Mouse (Mus musculus) heart, adult 2 months (tissue): ENCODE measurements around the gene Odf4.

Source experiments
- CTCF ChIP-seq: fragments of 200-600 bp; IDR thresholded peaks from 2 replicates; pipeline ENCODE4 v1.8.1; 2022; ENCODE audit warnings: antibody characterized with exemption, mild to moderate bottlenecking, moderate library complexity
- POLR2A ChIP-seq: fragments of 200-500 bp; IDR thresholded peaks from 2 replicates; pipeline ENCODE4 v1.6.1; 2011; ENCODE audit warnings: mild to moderate bottlenecking, low read depth, low read length, control low read depth; ENCODE audit not compliant: insufficient read depth

GRCm38 (mm10) chr11:68975601-68976000, 48.7 kb upstream of the Odf4 start:
- TF ChIP-seq CTCF = no peak
- no peak for TF ChIP-seq POLR2A
